Mouse (Mus musculus) liver, embryonic 14.5 days (tissue): ENCODE measurements around the gene Tnfrsf4.

ENCODE experiments used
- CTCF ChIP-seq: IDR thresholded peaks from 2 replicates; pipeline ENCODE4 v1.5.1; 2016; ENCODE audit warnings: antibody characterized with exemption, low read depth, control low read depth
- EP300 ChIP-seq: IDR thresholded peaks from 2 replicates; pipeline ENCODE4 v1.6.1; 2016; ENCODE audit warnings: antibody characterized with exemption, low read depth

DNA sequence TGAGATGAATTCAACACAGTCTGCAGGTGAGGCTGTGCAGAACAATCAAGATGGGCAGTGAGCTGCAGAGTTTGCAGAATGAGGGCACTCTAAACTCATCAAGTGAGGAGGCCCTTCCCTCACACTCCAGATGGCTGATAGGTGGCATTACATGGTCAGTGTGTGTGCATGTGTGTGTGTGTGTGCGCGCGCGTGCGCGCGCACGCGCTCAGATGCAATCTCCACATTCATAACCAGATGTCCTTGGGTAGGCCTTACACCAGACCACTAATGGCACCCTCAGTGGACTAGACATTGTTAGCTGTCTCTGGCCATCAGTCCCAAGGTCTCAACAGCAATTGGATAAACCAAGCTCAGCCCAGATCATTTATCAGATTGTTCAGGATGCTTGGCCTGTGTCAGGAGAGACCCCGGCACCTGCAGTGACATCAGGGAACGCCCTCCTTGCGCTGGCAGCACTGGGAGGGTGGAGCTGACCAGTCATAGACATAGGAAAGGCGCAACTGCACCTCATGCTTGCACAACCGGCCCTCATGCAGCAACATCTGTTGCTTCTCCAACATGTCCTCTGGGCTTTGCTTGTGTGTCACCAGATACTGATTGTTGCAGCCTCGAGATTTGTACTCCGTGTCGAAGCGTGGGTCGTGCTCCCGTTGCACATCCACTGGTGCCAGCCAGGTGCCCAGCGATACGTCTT, 22.3 kb upstream of the Tnfrsf4 start:
- TF ChIP-seq CTCF (no peak), EP300 (no peak)
